Mouse (Mus musculus) testis, adult 2 months (tissue): Measurements from ENCODE around the gene Tec.

Source experiments
- CTCF ChIP-seq: fragments of 200-500 bp; IDR thresholded peaks from 2 replicates; pipeline ENCODE4 v1.5.1; 2012; ENCODE audit warnings: low read depth, mild to moderate bottlenecking, inconsistent platforms, low read length, moderate library complexity; ENCODE audit not compliant: control insufficient read depth, insufficient read depth, insufficient replicate concordance
- POLR2A ChIP-seq: fragments of 200-500 bp; IDR thresholded peaks from 2 replicates; pipeline ENCODE4 v1.6.1; 2012; ENCODE audit warnings: low read depth, mild to moderate bottlenecking, inconsistent platforms, low read length, moderate library complexity; ENCODE audit not compliant: control insufficient read depth

DNA sequence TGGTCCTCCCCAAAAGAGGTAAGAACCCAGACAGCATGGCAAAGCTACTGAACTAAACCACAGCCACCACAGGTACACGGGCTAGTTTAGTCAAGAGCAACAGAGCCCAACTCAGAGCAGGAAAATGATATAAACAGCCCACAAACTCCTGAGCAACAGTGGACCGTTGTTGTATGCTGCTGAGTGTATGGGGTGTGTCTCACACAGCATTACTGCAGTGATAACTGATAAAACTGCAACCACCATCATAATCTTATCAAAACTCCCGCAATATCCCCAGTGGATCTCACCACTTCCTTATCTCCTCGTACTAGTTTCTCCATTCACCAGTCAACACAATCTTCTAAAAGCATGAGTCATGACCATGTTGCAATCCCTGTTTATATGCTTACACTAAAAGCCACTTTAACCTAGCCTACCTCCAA lies 16.6 kb downstream of the Tec start:
- TF ChIP-seq POLR2A: no peak
- no peak for TF ChIP-seq CTCF
